Mouse (Mus musculus): ENCODE results near the gene Nacc1. TPM values are rescaled to one million over a fixed set of nuclear protein-coding genes. Genes with fewer than 3 reads are reported as not detected.

Nacc1 gene
- total and polyA plus RNA-seq, 3 experiments, result 42.5 to 106 TPM; not detected in 1

DNA sequence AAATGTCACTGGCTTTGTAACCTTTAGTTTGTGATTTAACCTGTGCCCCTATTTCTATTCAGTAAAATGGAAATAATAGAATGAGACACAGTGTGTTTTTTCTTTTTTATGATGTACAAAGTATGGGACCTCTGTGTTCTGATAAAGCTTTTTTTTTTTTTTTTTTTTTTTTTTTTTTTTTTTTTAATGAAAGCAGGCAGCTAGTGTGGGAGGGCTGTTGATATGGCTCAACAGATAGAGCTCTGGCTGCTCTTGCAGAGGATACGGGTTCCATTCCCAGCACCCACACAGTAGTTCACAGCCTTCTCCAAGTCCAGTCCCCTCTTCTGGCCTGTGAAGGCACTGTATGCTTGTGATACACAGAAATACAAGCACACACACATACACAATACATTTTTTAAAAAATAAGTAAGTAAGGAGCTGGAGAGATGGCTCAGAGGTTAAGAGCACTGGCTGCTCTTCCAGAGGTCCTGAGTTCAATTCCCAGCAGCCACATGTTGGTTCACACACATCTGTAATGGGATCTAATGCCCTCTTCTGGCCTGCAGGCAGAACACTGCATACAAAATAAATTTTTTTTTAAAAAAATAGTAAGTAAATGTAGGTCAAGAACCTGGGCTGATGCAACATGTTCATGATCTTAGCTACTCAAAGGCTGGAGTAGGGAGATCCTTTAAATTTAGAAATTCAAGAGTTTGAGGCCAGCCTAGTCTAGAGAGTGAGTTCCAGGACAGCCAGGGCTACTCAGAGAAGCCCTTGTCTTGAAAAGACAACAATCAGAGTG lies 45.9 kb downstream of the Nacc1 start:
- peaks cover 7 to 21% of the 10 kb centered on the region in 2 experiments; a peak in 3 of 4 replicates for H3K4me1 ChIP-seq (ENCODE audit: control insufficient read depth in 1 of 2, insufficient read depth in 2 of 2, low read length in 2 of 2)
- H3K9ac ChIP-seq (ENCODE audit: control insufficient read depth, low read depth, low read length, poor library complexity, severe bottlenecking), result peak overlapping the region; percentile 58
- no peaks in the 10 kb centered on the region for H3K27me3 ChIP-seq (ENCODE audit: control insufficient read depth in 1 of 2, insufficient read depth in 2 of 2, low read length in 2 of 2)
- peaks cover 1% of the 10 kb centered on the region; the same call in 1 of the 2 replicates for H3K79me2 ChIP-seq (ENCODE audit: control insufficient read depth, insufficient read depth, low read length, poor library complexity)
- H3K36me3 ChIP-seq (ENCODE audit: control insufficient read depth in 1 of 2, insufficient read depth in 2 of 2, low read length in 2 of 2), result peaks cover 0 to 20% of the 10 kb centered on the region in 2 experiments; a peak in 2 of 4 replicates
- H3K9me3 ChIP-seq (replicated peaks; ENCODE audit: insufficient read depth, low read length), result no peaks in the 10 kb centered on the region
- H3K4me3 ChIP-seq (ENCODE audit: control insufficient read depth in 1 of 2, insufficient read depth in 1 of 2, low read depth in 2 of 2, low read length in 2 of 2), result 0 out of 4 replicates have a peak overlapping the region, but pooled peaks of 1 of the 2 experiments have one; percentile 15
- H3K27ac ChIP-seq (ENCODE audit: control insufficient read depth, low read depth, low read length), result peak overlapping the region; percentile 73
- DNase-seq (ENCODE audit: low read depth, low spot score), result peak; percentile 79
- TF ChIP-seq USF2 (IDR thresholded peaks at IDR 0.05; ENCODE audit: borderline replicate concordance in 1 of 2, insufficient read depth in 1 of 2, low read depth in 1 of 2, low read length in 2 of 2) (no peak), MAX (IDR thresholded peaks at IDR 0.05; ENCODE audit: low read length) (no peak), ETS1 (IDR thresholded peaks at IDR 0.05; ENCODE audit: low read depth, low read length) (peak; percentile 48; the same call in 1 of the 2 replicates), CHD2 (IDR thresholded peaks at IDR 0.05; ENCODE audit: low read length) (no peak), MYC (IDR thresholded peaks at IDR 0.05; ENCODE audit: low read depth, low read length) (0 out of 2 replicates have a peak, but pooled peaks have one; percentile 13), MXI1 (IDR thresholded peaks at IDR 0.05; ENCODE audit: low read depth, low read length) (peak; percentile 40; the same call in 1 of the 2 replicates), MEF2A (IDR thresholded peaks at IDR 0.05; ENCODE audit: extremely low read depth, insufficient replicate concordance, low read depth, low read length, poor library complexity, severe bottlenecking) (no peak), POLR2AphosphoS2 (IDR thresholded peaks at IDR 0.05; ENCODE audit: low read length) (no peak), KAT2A (conservative IDR thresholded peaks at IDR 0.05; ENCODE audit: low read depth, low read length) (0 out of 2 replicates have a peak, but pooled peaks have one; percentile 29), ZMIZ1 (IDR thresholded peaks at IDR 0.05; ENCODE audit: low read depth, low read length) (no peak), ZNF384 (IDR thresholded peaks at IDR 0.05; ENCODE audit: low read depth, low read length) (peak; percentile 98), BHLHE40 (IDR thresholded peaks at IDR 0.05; ENCODE audit: borderline replicate concordance, low read depth, low read length) (no peak), JUND (IDR thresholded peaks at IDR 0.05; ENCODE audit: low read depth, low read length) (no peak), TCF12 (IDR thresholded peaks at IDR 0.05; ENCODE audit: low read depth, low read length) (peak; percentile 47; the same call in 1 of the 2 replicates), POLR2AphosphoS5 (IDR thresholded peaks at IDR 0.05; ENCODE audit: borderline replicate concordance, low read depth, low read length) (no peak), RCOR1 (IDR thresholded peaks at IDR 0.05; ENCODE audit: low read depth, low read length) (peak; percentile 39; the same call in 1 of the 2 replicates), NRF1 (IDR thresholded peaks at IDR 0.05; ENCODE audit: insufficient read depth, low read depth, low read length, poor library complexity, severe bottlenecking) (no peak), CTCF (IDR thresholded peaks at IDR 0.05 in 2 of 3, conservative IDR thresholded peaks at IDR 0.05 in 1 of 3; ENCODE audit: control insufficient read depth in 1 of 3, insufficient read depth in 1 of 3, low read depth in 2 of 3, low read length in 3 of 3, poor library complexity in 1 of 3, severe bottlenecking in 1 of 3) (peak in 1 of 3 experiments; percentile 10; a peak in 1 of 6 replicates), MYB (IDR thresholded peaks at IDR 0.05; ENCODE audit: low read depth, low read length) (no peak), EP300 (IDR thresholded peaks at IDR 0.05; ENCODE audit: low read depth in 1 of 2, low read length in 2 of 2) (peak; percentile 53 to 54; a peak in 3 of 4 replicates), GABPA (IDR thresholded peaks at IDR 0.05; ENCODE audit: low read depth, low read length) (no peak), USF1 (IDR thresholded peaks at IDR 0.05; ENCODE audit: low read depth, low read length) (no peak), CHD1 (IDR thresholded peaks at IDR 0.05; ENCODE audit: low read depth, low read length) (no peak), SIN3A (IDR thresholded peaks at IDR 0.05; ENCODE audit: low read length) (peak; percentile 69), ELF1 (IDR thresholded peaks at IDR 0.05; ENCODE audit: low read depth, low read length) (no peak), SMC3 (IDR thresholded peaks at IDR 0.05; ENCODE audit: low read depth, low read length) (no peak), TBP (IDR thresholded peaks at IDR 0.05; ENCODE audit: low read depth, low read length) (peak; percentile 97), ZKSCAN1 (IDR thresholded peaks at IDR 0.05; ENCODE audit: low read depth, low read length) (peak; percentile 44; the same call in 1 of the 2 replicates), MAZ (IDR thresholded peaks at IDR 0.05; ENCODE audit: low read depth, low read length) (no peak), POLR2A (IDR thresholded peaks at IDR 0.05; ENCODE audit: control insufficient read depth in 1 of 2, insufficient read depth in 1 of 2, low read depth in 1 of 2, low read length in 2 of 2, poor library complexity in 1 of 2) (no peak), RAD21 (IDR thresholded peaks at IDR 0.05; ENCODE audit: low read depth, low read length) (no peak), TAL1 (IDR thresholded peaks at IDR 0.05; ENCODE audit: low read length) (no peak), UBTF (IDR thresholded peaks at IDR 0.05; ENCODE audit: borderline replicate concordance, insufficient read depth, low read depth, low read length) (no peak), NELFE (IDR thresholded peaks at IDR 0.05; ENCODE audit: low read depth, low read length) (no peak), HCFC1 (IDR thresholded peaks at IDR 0.05; ENCODE audit: low read depth, low read length) (no peak; the same call in 1 of the 2 replicates)
